Mouse (Mus musculus): Measurements from ENCODE around the gene Tomm20.
"Not testable (repeated sequence)": the region's sequence is repeated elsewhere in the genome, so short reads cannot be mapped to it uniquely, and the experiment has no call there.

The Tomm20 gene

GRCm38 (mm10) chr8:126918356-126918755 is 27.3 kb downstream of the Tomm20 start:
- no peak for DNase-seq (ENCODE audit: low read depth)

- DNase-seq (ENCODE audit: low read depth): no peak
Observed at GRCm38 (mm10) chr8:126917179-126917905, 28.3 kb downstream of the Tomm20 start.

GRCm38 (mm10) chr8:126916611-126917010 is 29.0 kb downstream of the Tomm20 start:
- DNase-seq (ENCODE audit: low read depth): no peak

GRCm38 (mm10) chr8:126914609-126915375 is 30.9 kb downstream of the Tomm20 start:
- no peak for DNase-seq (ENCODE audit: low read depth)

- DNase-seq (ENCODE audit: low read depth): not testable (repeated sequence)
Observed at GRCm38 (mm10) chr8:126914107-126914490, 31.5 kb downstream of the Tomm20 start.

GRCm38 (mm10) chr8:126913241-126914106 is 32.2 kb downstream of the Tomm20 start:
- no peak for DNase-seq (ENCODE audit: low read depth)

GRCm38 (mm10) chr8:126909371-126909802 is 36.3 kb downstream of the Tomm20 start:
- no peak for DNase-seq (ENCODE audit: low read depth)

GRCm38 (mm10) chr8:126908805-126909204 is 36.8 kb downstream of the Tomm20 start:
- no peak for DNase-seq (ENCODE audit: low read depth)

GRCm38 (mm10) chr8:126907968-126908367 is 37.7 kb downstream of the Tomm20 start:
- no peak for DNase-seq (ENCODE audit: low read depth)

GRCm38 (mm10) chr8:126907374-126907773 is 38.3 kb downstream of the Tomm20 start:
- no peak for DNase-seq (ENCODE audit: low read depth)

- DNase-seq (ENCODE audit: low read depth): peak; percentile 62
Observed at GRCm38 (mm10) chr8:126905387-126905786, 40.3 kb downstream of the Tomm20 start.

GRCm38 (mm10) chr8:126903927-126904326 is 41.7 kb downstream of the Tomm20 start:
- no peak for DNase-seq (ENCODE audit: low read depth)

GRCm38 (mm10) chr8:126903224-126903895 is 42.3 kb downstream of the Tomm20 start:
- no peak for DNase-seq (ENCODE audit: low read depth)

GRCm38 (mm10) chr8:126901612-126902011 is 44.0 kb downstream of the Tomm20 start:
- DNase-seq (ENCODE audit: low read depth): no peak

GRCm38 (mm10) chr8:126901049-126901448 is 44.6 kb downstream of the Tomm20 start:
- DNase-seq (ENCODE audit: low read depth): no peak

GRCm38 (mm10) chr8:126895133-126895532 is 50.5 kb downstream of the Tomm20 start:
- peak; percentile 47 for DNase-seq (ENCODE audit: low read depth)

GRCm38 (mm10) chr8:126887639-126888006 is 58.0 kb downstream of the Tomm20 start:
- DNase-seq (ENCODE audit: low read depth): no peak

GRCm38 (mm10) chr8:126886741-126887638 is 58.7 kb downstream of the Tomm20 start:
- no peak for DNase-seq (ENCODE audit: low read depth)

GRCm38 (mm10) chr8:126885554-126886485 is 59.8 kb downstream of the Tomm20 start:
- DNase-seq (ENCODE audit: low read depth): peak; percentile 83
